Mouse (Mus musculus) kidney, embryonic 15.5 days (tissue): ENCODE measurements around the gene Gm20662. TPM values are rescaled to one million over a fixed set of nuclear protein-coding genes. Genes with fewer than 3 reads are reported as not detected.

Source experiments
- ATAC-seq: fragments of 200-750 bp; cut with Nextera tagmentation; replicated peaks from 2 replicates; pipeline ENCODE4 v1.8.0; 2017; ENCODE audit warnings: moderate TSS enrichment; ENCODE audit not compliant: low FRiP score
- H3K27ac ChIP-seq: fragments of 300-500 bp; sonication (generic); 2 replicates; pipeline ENCODE4 v1.5.1; 2015; ENCODE audit warnings: mild to moderate bottlenecking, inconsistent platforms
- H3K27me3 ChIP-seq: fragments of 300-500 bp; sonication (generic); 2 replicates; pipeline ENCODE4 v1.6.1; 2015; ENCODE audit warnings: inconsistent platforms
- H3K36me3 ChIP-seq: fragments of 300-500 bp; sonication (generic); 2 replicates; pipeline ENCODE4 v1.6.1; 2015; ENCODE audit warnings: inconsistent platforms
- H3K4me1 ChIP-seq: fragments of 300-500 bp; sonication (generic); 2 replicates; pipeline ENCODE4 v1.6.1; 2015; ENCODE audit warnings: inconsistent platforms
- H3K4me2 ChIP-seq: fragments of 300-500 bp; sonication (generic); 2 replicates; pipeline ENCODE4 v1.6.1; 2015; ENCODE audit warnings: moderate library complexity, mild to moderate bottlenecking, inconsistent platforms
- H3K4me3 ChIP-seq: fragments of 300-500 bp; sonication (generic); replicated peaks from 2 replicates; pipeline ENCODE4 v1.5.1; 2015; ENCODE audit warnings: mild to moderate bottlenecking, inconsistent platforms
- H3K9ac ChIP-seq: fragments of 300-500 bp; sonication (generic); 2 replicates; pipeline ENCODE4 v1.6.1; 2015; ENCODE audit warnings: mild to moderate bottlenecking, inconsistent platforms
- H3K9me3 ChIP-seq: fragments of 300-500 bp; sonication (generic); replicated peaks from 2 replicates; pipeline ENCODE4 v1.6.1; 2016; ENCODE audit warnings: inconsistent platforms
- WGBS: fragments of 180-500 bp; shearing (Covaris S2); methylation state at CpG from one replicate; pipeline ENCODE4 v1.1.7; 2015; ENCODE audit warnings: mixed read lengths; 5-methylcytosine and 5-hydroxymethylcytosine counted together
- polyA plus RNA-seq: library from polyadenylated mRNA; unstranded; fragments of >200 nt; fragmentation: Nextera tagmentation; extraction: Ambion mirVana; gene quantifications from 2 replicates; pipeline ENCODE4 v1.2.1, GENCODE M21; 2015

Gene Gm20662
- polyA plus RNA-seq, 1 experiment from 2014 or later = 0.74 TPM

- WGBS = 96% methylated on average over 3 of the region's 3 CpGs
- no peak overlapping the region for H3K9ac ChIP-seq
- peaks cover 76% of the 10 kb centered on the region for H3K36me3 ChIP-seq
- no peak for ATAC-seq
- no peak overlapping the region for H3K4me2 ChIP-seq
- H3K27me3 ChIP-seq = no peaks in the 10 kb centered on the region
- H3K4me1 ChIP-seq = no peaks in the 10 kb centered on the region
- no peak overlapping the region for H3K27ac ChIP-seq
- H3K9me3 ChIP-seq = no peaks in the 10 kb centered on the region
- H3K4me3 ChIP-seq = no peak overlapping the region
Observed at GRCm38 (mm10) chr9:108027867-108028266, 31.7 kb downstream of the Gm20662 start.

- Histone ChIP-seq H3K27me3 (no peaks in the 10 kb centered on the region), H3K9me3 (no peaks in the 10 kb centered on the region), H3K9ac (no peak overlapping the region), H3K4me3 (no peak overlapping the region), H3K36me3 (peaks cover 77% of the 10 kb centered on the region), H3K4me1 (no peaks in the 10 kb centered on the region), H3K27ac (no peak overlapping the region), H3K4me2 (no peak overlapping the region)
- 91% methylated on average over 5 of the region's 5 CpGs for WGBS
- no peak for ATAC-seq
Observed at GRCm38 (mm10) chr9:108032126-108032525, 36.0 kb downstream of the Gm20662 start.

GRCm38 (mm10) chr9:108035331-108036156 is 39.4 kb downstream of the Gm20662 start:
- 93% methylated on average over 2 of the region's 2 CpGs for WGBS
- Histone ChIP-seq H3K9ac (no peak overlapping the region), H3K4me3 (no peak overlapping the region), H3K4me2 (no peak overlapping the region), H3K36me3 (peaks cover 77% of the 10 kb centered on the region), H3K27me3 (no peaks in the 10 kb centered on the region), H3K4me1 (no peaks in the 10 kb centered on the region), H3K27ac (no peak overlapping the region), H3K9me3 (no peaks in the 10 kb centered on the region)
- ATAC-seq = no peak

GRCm38 (mm10) chr9:108044751-108045492 is 48.8 kb downstream of the Gm20662 start:
- WGBS = 96% methylated on average over 8 of the region's 8 CpGs
- Histone ChIP-seq H3K9ac (no peak overlapping the region), H3K27ac (no peak overlapping the region), H3K4me3 (no peak overlapping the region), H3K27me3 (no peaks in the 10 kb centered on the region), H3K9me3 (no peaks in the 10 kb centered on the region), H3K4me2 (no peak overlapping the region), H3K4me1 (peaks cover 18% of the 10 kb centered on the region), H3K36me3 (peaks cover 65% of the 10 kb centered on the region)
- no peak for ATAC-seq

GRCm38 (mm10) chr9:108046582-108046981 is 50.4 kb downstream of the Gm20662 start:
- 91% methylated on average over 4 of the region's 4 CpGs for WGBS
- H3K36me3 ChIP-seq = peaks cover 66% of the 10 kb centered on the region

GRCm38 (mm10) chr9:108047601-108048565 is 51.7 kb downstream of the Gm20662 start:
- no peak for ATAC-seq
- 45% methylated on average over 17 of the region's 17 CpGs for WGBS

More at GRCm38 (mm10) chr9:108046582-108046981, 50.4 kb downstream of the Gm20662 start:
- Histone ChIP-seq H3K27ac (no peak overlapping the region), H3K27me3 (no peaks in the 10 kb centered on the region), H3K9me3 (no peaks in the 10 kb centered on the region), H3K4me3 (no peak overlapping the region), H3K4me2 (no peak overlapping the region), H3K9ac (no peak overlapping the region), H3K4me1 (peaks cover 26% of the 10 kb centered on the region)
- no peak for ATAC-seq

GRCm38 (mm10) chr9:108048566-108048955 is 52.4 kb downstream of the Gm20662 start:
- peaks cover 36% of the 10 kb centered on the region for H3K4me1 ChIP-seq
- peak overlapping the region; percentile 86 for H3K4me2 ChIP-seq
- peak overlapping the region; percentile 72 for H3K4me3 ChIP-seq
- peaks cover 57% of the 10 kb centered on the region for H3K36me3 ChIP-seq
- no peaks in the 10 kb centered on the region for H3K9me3 ChIP-seq
- peak overlapping the region; percentile 63 for H3K9ac ChIP-seq
- peak; percentile 51 for ATAC-seq
- no peaks in the 10 kb centered on the region for H3K27me3 ChIP-seq
- peak overlapping the region; percentile 77 for H3K27ac ChIP-seq
- WGBS = under 1% methylated on average over 19 of the region's 19 CpGs

More at GRCm38 (mm10) chr9:108047601-108048565, 51.7 kb downstream of the Gm20662 start:
- Histone ChIP-seq H3K36me3 (peaks cover 60% of the 10 kb centered on the region), H3K4me2 (peak overlapping the region; percentile 86), H3K4me1 (peaks cover 30% of the 10 kb centered on the region), H3K9ac (peak overlapping the region; percentile 63), H3K4me3 (peak overlapping the region; percentile 72), H3K27ac (peak overlapping the region; percentile 77), H3K27me3 (no peaks in the 10 kb centered on the region), H3K9me3 (no peaks in the 10 kb centered on the region)

GRCm38 (mm10) chr9:108049016-108049455 is 52.9 kb downstream of the Gm20662 start, which contains the start of gene Gmppb:
Gmppb (plus strand) TSS chr9:108049242.
- H3K27me3 ChIP-seq = no peaks in the 10 kb centered on the region
- H3K4me1 ChIP-seq = peaks cover 38% of the 10 kb centered on the region
- H3K4me3 ChIP-seq = peak within 1 kb of the TSS; percentile 72
- peak within 1 kb of the TSS; percentile 77 for H3K27ac ChIP-seq
- no peaks in the 10 kb centered on the region for H3K9me3 ChIP-seq
- H3K36me3 ChIP-seq = peaks cover 62% of the 10 kb centered on the region
- peak; percentile 96 for ATAC-seq
- H3K4me2 ChIP-seq = peak within 1 kb of the TSS; percentile 86
- peak within 1 kb of the TSS; percentile 63 for H3K9ac ChIP-seq
- under 1% methylated on average over 31 of the region's 39 CpGs for WGBS

GRCm38 (mm10) chr9:108049561-108050251 is 53.6 kb downstream of the Gm20662 start:
- H3K9ac ChIP-seq = peak overlapping the region; percentile 63
- H3K4me2 ChIP-seq = peak overlapping the region; percentile 86
- no peaks in the 10 kb centered on the region for H3K9me3 ChIP-seq
- peak overlapping the region; percentile 72 for H3K4me3 ChIP-seq
- no peaks in the 10 kb centered on the region for H3K27me3 ChIP-seq
- H3K4me1 ChIP-seq = peaks cover 38% of the 10 kb centered on the region
- WGBS = 37% methylated on average over 15 of the region's 15 CpGs
- peak overlapping the region; percentile 76 for H3K27ac ChIP-seq
- H3K36me3 ChIP-seq = peaks cover 65% of the 10 kb centered on the region
- ATAC-seq = 0 out of 2 replicates have a peak, but pooled peaks have one; percentile 0

GRCm38 (mm10) chr9:108051184-108051930 is 55.2 kb downstream of the Gm20662 start:
- no peaks in the 10 kb centered on the region for H3K9me3 ChIP-seq
- 93% methylated on average over 15 of the region's 15 CpGs for WGBS
- H3K4me1 ChIP-seq = peaks cover 38% of the 10 kb centered on the region
- no peak overlapping the region for H3K9ac ChIP-seq
- no peak for ATAC-seq
- H3K4me2 ChIP-seq = no peak overlapping the region
- H3K4me3 ChIP-seq = no peak overlapping the region
- H3K36me3 ChIP-seq = peaks cover 65% of the 10 kb centered on the region
- no peaks in the 10 kb centered on the region for H3K27me3 ChIP-seq
- H3K27ac ChIP-seq = no peak overlapping the region
